In the genomic region with DNA sequence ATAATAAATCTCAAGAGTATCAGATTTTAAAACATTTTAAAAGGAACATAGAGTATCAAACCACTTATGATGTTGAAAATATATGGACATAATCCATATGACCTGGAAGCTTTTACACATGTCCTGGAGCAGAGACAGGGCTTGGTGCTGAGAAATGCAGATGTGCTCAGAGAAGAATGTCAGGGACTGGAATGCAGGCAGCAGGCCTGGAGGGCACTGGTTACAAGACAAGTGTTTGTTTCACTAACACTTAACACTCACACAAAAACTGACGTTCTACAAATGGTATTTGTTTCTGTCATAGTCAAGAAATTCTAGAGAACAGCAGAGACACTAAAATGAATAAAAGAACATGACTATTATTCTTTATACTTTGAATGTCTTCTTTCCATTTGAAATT, we compare ENCODE assay signal across 18 mouse cellular contexts.
"Had no signal": no experiment of that assay in that cellular context is flagged by ENCODE, and none has a peak within 500 bp of the region (broad histone marks: within the 10 kb centered on the region; RNA-seq: fewer than 3 reads in every experiment).

No protein-coding gene starts in this region.

- ATAC-seq: liver, postnatal 0 days; midbrain, embryonic 16.5 days had no signal

- H3K4me3 ChIP-seq: limb, embryonic 12.5 days; liver, embryonic 13.5 days; megakaryocyte, embryonic 14.5 days; midbrain, embryonic 12.5 days; neural tube, embryonic 13.5 days had no signal

- H3K27me3 ChIP-seq: limb, embryonic 12.5 days; liver, embryonic 13.5 days; megakaryocyte, embryonic 14.5 days; midbrain, embryonic 12.5 days; neural tube, embryonic 13.5 days had no signal

- H3K27ac ChIP-seq: limb, embryonic 12.5 days; liver, embryonic 13.5 days; macrophage; midbrain, embryonic 12.5 days; neural tube, embryonic 13.5 days; stomach, postnatal 0 days had no signal

- H3K4me2 ChIP-seq: limb, embryonic 12.5 days; liver, embryonic 13.5 days; midbrain, embryonic 12.5 days; neural tube, embryonic 13.5 days had no signal

- H3K36me3 ChIP-seq: limb, embryonic 12.5 days; liver, embryonic 13.5 days; midbrain, embryonic 12.5 days; neural tube, embryonic 13.5 days had no signal

- H3K4me1 ChIP-seq: limb, embryonic 12.5 days; midbrain, embryonic 12.5 days; neural tube, embryonic 13.5 days had no signal

- H3K9ac ChIP-seq: limb, embryonic 12.5 days; liver, embryonic 13.5 days; liver, postnatal 0 days; midbrain, embryonic 12.5 days; neural tube, embryonic 13.5 days had no signal

- DNase-seq: kidney, adult 8-10 months; kidney, postnatal 36 days; layer of hippocampus, adult 9-11 months; layer of hippocampus, postnatal 36 days; liver; liver, embryonic 13.5 days; liver, postnatal 0 days; lung, postnatal 10 days; right cerebral cortex, postnatal 14 days; thymus, adult 18-20 months; thymus, postnatal 25 days had no signal

- H3K9me3 ChIP-seq: limb, embryonic 12.5 days; liver, embryonic 13.5 days; megakaryocyte, embryonic 14.5 days; midbrain, embryonic 12.5 days; neural tube, embryonic 13.5 days had no signal
